Mouse (Mus musculus): ENCODE measurements around the gene Rgs4.

Rgs4 gene

GRCm38 (mm10) chr1:169747473-169747872 is at the start of gene Rgs4:
Rgs4 (minus strand) TSS chr1:169747642.
- peak; percentile 89 for DNase-seq (ENCODE audit: low read depth)

GRCm38 (mm10) chr1:169792437-169792836 is 45.0 kb upstream of the Rgs4 start:
- DNase-seq (ENCODE audit: low read depth), result no peak

GRCm38 (mm10) chr1:169785981-169786380 is 38.5 kb upstream of the Rgs4 start:
- peak; percentile 71 for DNase-seq (ENCODE audit: low read depth)

GRCm38 (mm10) chr1:169776566-169776965 is 29.1 kb upstream of the Rgs4 start:
- DNase-seq (ENCODE audit: low read depth), result peak; percentile 69

- DNase-seq (ENCODE audit: low read depth), result peak; percentile 93
Observed at GRCm38 (mm10) chr1:169764619-169764955, 17.1 kb upstream of the Rgs4 start.

- no peak for DNase-seq (ENCODE audit: low read depth)
Observed at GRCm38 (mm10) chr1:169763858-169764618, 16.6 kb upstream of the Rgs4 start.

- DNase-seq (ENCODE audit: low read depth), result peak; percentile 82
Observed at GRCm38 (mm10) chr1:169762524-169762923, 15.1 kb upstream of the Rgs4 start.

- DNase-seq (ENCODE audit: low read depth), result no peak
Observed at GRCm38 (mm10) chr1:169756532-169756931, 9.1 kb upstream of the Rgs4 start.

GRCm38 (mm10) chr1:169752395-169752794 is 5.0 kb upstream of the Rgs4 start:
- no peak for DNase-seq (ENCODE audit: low read depth)

GRCm38 (mm10) chr1:169748439-169748838 is 997 bp upstream of the Rgs4 start:
- DNase-seq (ENCODE audit: low read depth), result no peak

GRCm38 (mm10) chr1:169747902-169748301 is 460 bp upstream of the Rgs4 start:
- no peak for DNase-seq (ENCODE audit: low read depth)

- no peak for DNase-seq (ENCODE audit: low read depth)
Observed at GRCm38 (mm10) chr1:169741147-169741546, 6.3 kb downstream of the Rgs4 start.

- no peak for DNase-seq (ENCODE audit: low read depth)
Observed at GRCm38 (mm10) chr1:169737231-169737630, 10.2 kb downstream of the Rgs4 start.

- DNase-seq (ENCODE audit: low read depth), result peak; percentile 69
Observed at GRCm38 (mm10) chr1:169736139-169736538, 11.3 kb downstream of the Rgs4 start.

- peak; percentile 87 for DNase-seq (ENCODE audit: low read depth)
Observed at GRCm38 (mm10) chr1:169730599-169731100, 16.8 kb downstream of the Rgs4 start.

- DNase-seq (ENCODE audit: low read depth), result peak; percentile 57
Observed at GRCm38 (mm10) chr1:169726319-169726718, 21.1 kb downstream of the Rgs4 start.

GRCm38 (mm10) chr1:169721836-169722235 is 25.6 kb downstream of the Rgs4 start:
- DNase-seq (ENCODE audit: low read depth), result peak; percentile 55

GRCm38 (mm10) chr1:169704395-169705087 is 42.9 kb downstream of the Rgs4 start:
- DNase-seq (ENCODE audit: low read depth), result peak; percentile 31

- peak; percentile 82 for DNase-seq (ENCODE audit: low read depth)
Observed at GRCm38 (mm10) chr1:169699184-169699583, 48.3 kb downstream of the Rgs4 start.

GRCm38 (mm10) chr1:169697236-169697635 is 50.2 kb downstream of the Rgs4 start:
- no peak for DNase-seq (ENCODE audit: low read depth)

GRCm38 (mm10) chr1:169695356-169695755 is 52.1 kb downstream of the Rgs4 start:
- peak; percentile 68 for DNase-seq (ENCODE audit: low read depth)

- peak; percentile 32 for DNase-seq (ENCODE audit: low read depth)
Observed at GRCm38 (mm10) chr1:169693537-169693936, 53.9 kb downstream of the Rgs4 start.

- DNase-seq (ENCODE audit: low read depth), result no peak
Observed at GRCm38 (mm10) chr1:169693040-169693439, 54.4 kb downstream of the Rgs4 start.

All from NIH3T3 (cell line).